Mouse (Mus musculus): ENCODE data around the gene Gm5294. TPM values are rescaled to one million over a fixed set of nuclear protein-coding genes. Genes with fewer than 3 reads are reported as not detected.
A peak's percentile ranks its signal among the peaks of the same experiment; 100 is the strongest.

The Gm5294 gene
- polyA plus RNA-seq (2015; fragmentation: Nextera tagmentation; extraction: Ambion mirVana), result not detected in 2 replicates

DNA sequence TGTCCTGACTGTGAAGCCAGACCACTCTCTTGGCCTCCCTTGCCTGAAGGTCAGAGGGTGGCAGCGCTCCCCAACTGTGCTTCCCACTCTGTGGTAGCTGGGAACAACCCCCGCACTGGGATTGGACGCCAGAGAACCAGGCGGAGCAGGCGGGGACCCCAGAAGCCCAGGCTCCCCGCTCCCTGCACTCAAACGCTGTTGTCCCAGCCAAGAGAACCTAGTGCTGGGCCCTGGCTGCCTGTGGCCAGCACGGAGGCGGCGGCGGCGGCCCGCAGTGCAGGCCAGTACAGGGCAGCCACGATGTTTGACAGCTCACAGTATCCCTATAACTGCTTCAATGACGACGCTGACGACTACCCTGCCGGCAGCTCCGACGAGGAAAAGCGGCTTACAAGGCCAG is at the start of gene Gm5294:
Gm5294 (plus strand) TSS at position 301 of the 400 bp plus-strand sequence.
- Histone ChIP-seq H3K4me3 (peak within 1 kb of the TSS; percentile 41), H3K36me3 (no peaks in the 10 kb centered on the region), H3K4me2 (peak within 1 kb of the TSS; percentile 71), H3K4me1 (replicated peaks) (peaks cover 16% of the 10 kb centered on the region), H3K27me3 (peaks cover 65% of the 10 kb centered on the region), H3K27ac (no peak within 1 kb of the TSS), H3K9ac (peak within 1 kb of the TSS; percentile 14), H3K9me3 (replicated peaks) (no peaks in the 10 kb centered on the region)
- WGBS, result 12% methylated on average over 21 of the region's 21 CpGs
- ATAC-seq (replicated peaks; ENCODE audit: insufficient number of reproducible peaks, insufficient read depth, low FRiP score, low read depth), result no peak

DNA sequence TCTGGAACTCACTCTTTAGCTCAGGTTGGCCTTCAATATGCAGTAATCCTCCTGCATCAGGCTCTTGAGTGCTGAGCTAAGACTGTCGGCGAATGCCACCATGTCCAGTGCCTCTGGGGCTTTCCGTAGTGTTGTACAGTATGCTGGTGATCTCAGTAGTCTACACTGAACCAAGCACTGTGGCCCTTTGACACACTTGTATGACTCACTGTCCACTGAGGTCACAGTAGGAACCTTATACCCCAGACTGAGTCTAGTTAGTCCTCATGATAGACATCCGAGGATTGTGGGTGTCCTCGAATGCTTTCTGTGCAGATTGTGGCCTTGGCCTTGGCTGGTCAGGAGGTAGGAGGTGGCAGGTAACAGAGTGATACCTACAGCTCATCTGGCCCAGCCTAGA is 44.8 kb upstream of the Gm5294 start:
- H3K27ac ChIP-seq, result no peak overlapping the region
- H3K4me2 ChIP-seq, result no peak overlapping the region
- no peaks in the 10 kb centered on the region for H3K9me3 ChIP-seq (replicated peaks)
- H3K4me1 ChIP-seq (replicated peaks), result peaks cover 9% of the 10 kb centered on the region
- no peaks in the 10 kb centered on the region for H3K36me3 ChIP-seq
- no peak overlapping the region for H3K9ac ChIP-seq
- no peak overlapping the region for H3K4me3 ChIP-seq
- WGBS, result 86% methylated on average over 5 of the region's 5 CpGs
- no peaks in the 10 kb centered on the region for H3K27me3 ChIP-seq
- ATAC-seq (replicated peaks; ENCODE audit: insufficient number of reproducible peaks, insufficient read depth, low FRiP score, low read depth), result no peak

DNA sequence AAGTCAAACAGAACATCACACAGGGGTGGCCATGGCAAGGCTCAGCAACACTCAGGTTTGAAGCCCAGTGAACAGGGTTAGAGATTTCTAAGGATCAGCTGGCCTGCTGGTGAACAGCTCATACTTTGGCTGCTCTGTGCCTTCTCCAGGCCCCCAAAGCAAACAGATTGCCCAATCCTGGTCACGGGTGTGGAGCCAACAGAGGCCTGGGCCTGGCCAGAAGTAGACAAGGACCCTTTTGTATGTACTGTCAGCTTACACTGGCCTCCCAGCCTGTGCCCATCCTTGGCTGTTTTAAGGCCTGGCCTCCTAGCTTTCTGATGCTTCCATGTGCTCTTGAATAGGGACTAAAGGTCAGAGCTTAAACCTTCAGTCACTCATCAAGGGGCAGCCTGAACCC is 43.5 kb upstream of the Gm5294 start:
- Histone ChIP-seq H3K36me3 (no peaks in the 10 kb centered on the region), H3K9ac (no peak overlapping the region), H3K27ac (no peak overlapping the region), H3K9me3 (replicated peaks) (no peaks in the 10 kb centered on the region), H3K27me3 (no peaks in the 10 kb centered on the region), H3K4me2 (no peak overlapping the region), H3K4me1 (replicated peaks) (peaks cover 9% of the 10 kb centered on the region), H3K4me3 (no peak overlapping the region)
- 70% methylated on average over 1 of the region's 1 CpGs for WGBS
- no peak for ATAC-seq (replicated peaks; ENCODE audit: insufficient number of reproducible peaks, insufficient read depth, low FRiP score, low read depth)

DNA sequence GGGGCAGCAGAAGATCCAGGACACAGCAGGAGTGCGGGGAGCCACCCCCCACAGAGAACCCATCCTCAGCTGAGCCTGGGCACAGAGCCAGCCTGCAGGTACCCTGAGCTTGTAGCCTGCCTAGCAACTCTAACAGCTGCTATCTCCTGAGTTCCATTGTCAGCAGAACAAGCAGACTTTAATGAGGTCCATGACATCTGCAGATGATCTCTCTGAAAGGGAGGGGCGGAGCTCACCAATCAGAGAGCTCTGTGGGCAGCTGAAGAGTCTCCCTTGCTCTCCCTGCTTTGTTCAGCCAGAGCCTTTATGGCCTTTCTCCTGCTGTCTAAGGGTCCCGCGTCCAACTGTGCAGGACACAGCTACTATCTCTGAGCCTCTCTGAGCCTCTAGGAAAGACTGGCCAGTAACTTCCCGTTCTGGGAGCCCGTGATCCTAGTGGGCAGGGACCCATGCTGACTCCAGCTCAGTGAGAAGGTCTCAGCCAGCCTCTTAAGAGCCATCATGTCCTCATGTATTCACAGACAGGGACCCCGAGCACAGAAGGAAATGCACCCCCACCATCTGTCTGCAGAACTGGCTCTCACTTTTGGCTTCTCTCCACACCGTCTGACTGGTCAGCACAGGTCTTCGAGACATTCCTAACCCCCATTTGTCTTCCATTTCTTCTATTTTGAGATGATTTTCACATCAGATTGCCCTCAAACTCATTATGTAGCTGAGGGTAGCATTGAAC is 41.0 kb upstream of the Gm5294 start:
- Histone ChIP-seq H3K4me2 (no peak overlapping the region), H3K27me3 (no peaks in the 10 kb centered on the region), H3K9ac (no peak overlapping the region), H3K27ac (no peak overlapping the region), H3K4me1 (replicated peaks) (peaks cover 15% of the 10 kb centered on the region), H3K4me3 (no peak overlapping the region), H3K9me3 (replicated peaks) (no peaks in the 10 kb centered on the region), H3K36me3 (no peaks in the 10 kb centered on the region)
- WGBS, result 53% methylated on average over 9 of the region's 9 CpGs
- ATAC-seq (replicated peaks; ENCODE audit: insufficient number of reproducible peaks, insufficient read depth, low FRiP score, low read depth), result 0 out of 2 replicates have a peak, but pooled peaks have one; percentile 23

DNA sequence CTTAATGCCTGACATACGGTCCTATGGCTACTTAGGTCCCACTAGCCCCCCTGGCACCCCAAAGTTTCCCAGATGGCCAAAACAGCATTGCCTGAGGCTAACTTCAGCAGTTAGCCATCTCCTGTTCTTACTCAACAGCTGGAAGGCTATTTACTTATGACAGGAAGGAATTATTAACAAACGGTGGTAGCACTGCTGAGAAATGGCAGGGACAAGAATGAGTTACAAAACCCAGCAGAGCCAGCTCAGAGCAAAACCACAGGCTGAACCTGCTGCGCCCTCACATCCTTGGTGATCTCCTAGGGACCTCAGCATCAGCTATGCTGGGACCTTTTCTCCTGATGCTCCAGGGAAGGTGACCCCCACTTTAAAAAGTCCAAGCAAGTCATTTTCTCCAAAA is 40.2 kb upstream of the Gm5294 start:
- H3K9ac ChIP-seq, result no peak overlapping the region
- no peak for ATAC-seq (replicated peaks; ENCODE audit: insufficient number of reproducible peaks, insufficient read depth, low FRiP score, low read depth)
- H3K36me3 ChIP-seq, result no peaks in the 10 kb centered on the region
- peaks cover 15% of the 10 kb centered on the region for H3K4me1 ChIP-seq (replicated peaks)
- H3K4me2 ChIP-seq, result no peak overlapping the region
- H3K9me3 ChIP-seq (replicated peaks), result no peaks in the 10 kb centered on the region
- H3K4me3 ChIP-seq, result no peak overlapping the region
- no peak overlapping the region for H3K27ac ChIP-seq
- WGBS, result 76% methylated on average over 3 of the region's 3 CpGs
- no peaks in the 10 kb centered on the region for H3K27me3 ChIP-seq

DNA sequence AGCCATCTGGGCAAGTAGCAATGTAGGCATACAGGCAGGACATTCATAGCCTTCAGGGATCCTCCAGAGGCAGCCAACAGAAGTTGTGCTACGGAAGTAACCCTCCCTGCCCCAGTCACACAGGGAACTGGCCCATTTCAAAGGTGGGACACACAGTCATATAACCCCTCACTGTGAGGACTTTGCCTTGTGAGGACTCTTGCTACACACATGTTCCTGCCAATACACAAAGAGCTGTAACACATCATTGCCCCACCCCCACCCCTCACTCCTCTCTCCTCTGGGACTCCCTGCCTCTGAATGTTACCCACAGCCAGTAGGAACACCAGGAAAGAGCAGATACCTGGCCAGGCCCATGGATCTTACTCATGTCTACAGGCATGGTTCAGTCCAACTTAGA is 37.2 kb upstream of the Gm5294 start:
- H3K4me1 ChIP-seq (replicated peaks), result peaks cover 15% of the 10 kb centered on the region
- no peaks in the 10 kb centered on the region for H3K9me3 ChIP-seq (replicated peaks)

DNA sequence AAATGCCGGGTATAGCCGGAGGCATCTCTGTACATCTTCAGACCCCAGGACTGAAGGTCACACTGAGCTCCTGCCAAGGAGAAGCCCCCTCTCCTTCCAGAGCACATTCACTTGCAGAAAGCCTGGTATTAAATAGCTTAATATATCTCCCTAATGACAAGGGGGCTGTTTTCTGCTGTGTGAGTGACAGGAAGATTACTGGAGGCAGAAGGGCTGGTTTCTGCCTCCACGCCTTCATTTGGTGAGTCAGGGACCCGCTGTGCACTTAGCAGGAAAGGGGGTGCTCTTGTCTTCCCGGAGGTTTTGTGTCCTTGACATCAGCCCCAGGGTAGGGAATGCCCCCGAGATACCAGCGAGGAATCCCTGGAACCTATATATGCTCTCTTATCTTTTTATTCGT is 36.7 kb upstream of the Gm5294 start:
- no peak overlapping the region for H3K4me2 ChIP-seq
- no peaks in the 10 kb centered on the region for H3K27me3 ChIP-seq
- ATAC-seq (replicated peaks; ENCODE audit: insufficient number of reproducible peaks, insufficient read depth, low FRiP score, low read depth), result no peak
- WGBS, result 46% methylated on average over 8 of the region's 8 CpGs
- H3K9ac ChIP-seq, result no peak overlapping the region
- H3K4me1 ChIP-seq (replicated peaks), result peaks cover 15% of the 10 kb centered on the region
- no peak overlapping the region for H3K27ac ChIP-seq
- no peaks in the 10 kb centered on the region for H3K36me3 ChIP-seq
- H3K9me3 ChIP-seq (replicated peaks), result no peaks in the 10 kb centered on the region
- H3K4me3 ChIP-seq, result no peak overlapping the region

More for the DNA sequence above, 37.2 kb upstream of the Gm5294 start:
- Histone ChIP-seq H3K36me3 (no peaks in the 10 kb centered on the region), H3K9ac (no peak overlapping the region), H3K27ac (no peak overlapping the region), H3K4me3 (no peak overlapping the region), H3K4me2 (no peak overlapping the region), H3K27me3 (no peaks in the 10 kb centered on the region)
- WGBS, result 96% methylated on average over 1 of the region's 1 CpGs
- ATAC-seq (replicated peaks; ENCODE audit: insufficient number of reproducible peaks, insufficient read depth, low FRiP score, low read depth), result no peak

DNA sequence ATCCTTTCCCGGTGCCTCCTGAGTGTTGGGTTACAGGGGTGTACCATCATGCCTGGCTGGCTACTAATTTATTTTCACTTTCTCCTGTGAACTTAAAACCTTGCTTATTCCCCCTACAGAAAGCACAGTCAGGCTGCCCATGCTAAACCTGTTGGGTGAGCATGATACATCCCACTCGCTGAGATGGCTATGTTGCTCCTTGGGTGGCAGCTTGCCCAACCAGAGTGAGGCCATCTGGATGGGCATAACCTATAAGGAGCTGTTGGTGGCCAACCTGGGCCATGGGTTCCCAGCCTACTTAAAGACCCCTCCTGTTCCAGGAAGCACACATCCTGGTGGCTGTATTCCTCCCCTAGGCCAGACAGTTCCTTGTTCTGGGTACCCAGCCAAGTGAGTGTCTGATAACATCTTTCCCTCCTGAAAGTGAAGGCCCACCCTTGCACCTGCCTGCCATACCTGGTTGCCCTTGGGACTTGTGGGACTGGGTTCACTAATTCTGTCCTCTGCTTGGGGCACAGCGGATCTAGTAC is 33.8 kb upstream of the Gm5294 start:
- H3K9ac ChIP-seq, result no peak overlapping the region
- no peak overlapping the region for H3K4me2 ChIP-seq
- WGBS, result 83% methylated on average over 3 of the region's 3 CpGs
- ATAC-seq (replicated peaks; ENCODE audit: insufficient number of reproducible peaks, insufficient read depth, low FRiP score, low read depth), result no peak
- H3K9me3 ChIP-seq (replicated peaks), result no peaks in the 10 kb centered on the region
- H3K4me3 ChIP-seq, result no peak overlapping the region
- no peak overlapping the region for H3K27ac ChIP-seq
- H3K27me3 ChIP-seq, result no peaks in the 10 kb centered on the region
- H3K4me1 ChIP-seq (replicated peaks), result peaks cover 14% of the 10 kb centered on the region
- no peaks in the 10 kb centered on the region for H3K36me3 ChIP-seq

DNA sequence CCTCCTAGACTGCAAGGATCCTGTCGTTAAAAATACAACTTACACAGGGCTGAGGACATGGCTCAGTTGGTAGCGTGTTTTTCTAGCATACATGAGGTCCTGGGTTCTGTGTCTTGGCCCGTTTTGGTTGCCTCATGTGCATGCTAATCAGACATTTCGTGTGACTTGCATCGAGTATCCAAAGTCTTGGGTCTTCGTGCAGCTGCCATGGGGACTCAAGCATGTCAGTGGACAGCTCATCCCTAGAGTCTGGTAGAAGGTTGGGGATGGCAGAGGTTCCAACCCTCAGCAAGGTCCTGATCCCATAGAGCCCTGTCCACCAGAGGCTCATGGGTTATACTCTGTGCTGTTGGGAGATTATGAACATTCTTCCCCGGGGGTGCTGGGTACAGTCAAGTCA is 32.2 kb upstream of the Gm5294 start:
- Histone ChIP-seq H3K9ac (no peak overlapping the region), H3K4me3 (no peak overlapping the region), H3K27ac (no peak overlapping the region), H3K4me1 (replicated peaks) (peaks cover 14% of the 10 kb centered on the region), H3K4me2 (no peak overlapping the region), H3K9me3 (replicated peaks) (no peaks in the 10 kb centered on the region), H3K36me3 (no peaks in the 10 kb centered on the region), H3K27me3 (no peaks in the 10 kb centered on the region)
- WGBS, result 82% methylated on average over 7 of the region's 7 CpGs
- ATAC-seq (replicated peaks; ENCODE audit: insufficient number of reproducible peaks, insufficient read depth, low FRiP score, low read depth), result no peak

DNA sequence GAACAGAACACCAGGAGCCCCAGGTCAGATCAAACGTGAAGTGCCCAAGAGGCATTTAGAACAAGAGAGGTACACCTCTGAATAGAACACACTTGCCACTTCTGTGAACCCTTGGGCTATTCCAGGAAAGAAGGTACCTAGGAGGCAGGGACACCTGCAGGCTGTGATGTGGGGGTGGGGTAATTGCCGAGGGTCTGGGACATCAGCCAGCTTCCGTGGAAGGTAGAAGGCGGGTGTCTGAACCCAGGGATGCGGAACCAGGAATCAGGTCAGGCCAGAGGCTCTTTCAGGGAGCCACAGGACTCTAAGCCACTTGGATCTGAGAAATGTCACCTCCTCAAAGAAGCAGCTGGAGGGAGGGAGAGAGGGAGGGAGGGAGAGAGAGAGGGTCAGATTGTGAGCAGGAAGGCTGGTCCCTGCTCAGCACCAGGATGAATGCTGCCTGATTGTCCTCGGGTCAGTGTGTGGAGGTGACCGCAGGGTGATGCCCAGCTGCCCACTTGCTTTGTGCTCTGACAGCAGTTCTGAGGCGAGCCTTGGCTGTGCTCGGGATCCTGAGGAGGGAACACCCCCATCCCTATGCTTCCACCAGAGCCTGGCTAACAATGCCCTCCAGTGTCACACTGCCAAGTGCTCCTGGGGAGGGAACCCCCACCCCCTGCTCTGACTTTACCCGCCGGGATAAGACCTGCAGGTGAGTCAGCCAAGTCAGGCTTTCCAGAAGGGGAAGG is 31.2 kb upstream of the Gm5294 start:
- Histone ChIP-seq H3K27ac (no peak overlapping the region), H3K27me3 (no peaks in the 10 kb centered on the region), H3K4me3 (no peak overlapping the region), H3K9ac (no peak overlapping the region), H3K9me3 (replicated peaks) (no peaks in the 10 kb centered on the region), H3K36me3 (no peaks in the 10 kb centered on the region), H3K4me2 (no peak overlapping the region), H3K4me1 (replicated peaks) (peaks cover 9% of the 10 kb centered on the region)
- 50% methylated on average over 11 of the region's 11 CpGs for WGBS
- no peak for ATAC-seq (replicated peaks; ENCODE audit: insufficient number of reproducible peaks, insufficient read depth, low FRiP score, low read depth)

DNA sequence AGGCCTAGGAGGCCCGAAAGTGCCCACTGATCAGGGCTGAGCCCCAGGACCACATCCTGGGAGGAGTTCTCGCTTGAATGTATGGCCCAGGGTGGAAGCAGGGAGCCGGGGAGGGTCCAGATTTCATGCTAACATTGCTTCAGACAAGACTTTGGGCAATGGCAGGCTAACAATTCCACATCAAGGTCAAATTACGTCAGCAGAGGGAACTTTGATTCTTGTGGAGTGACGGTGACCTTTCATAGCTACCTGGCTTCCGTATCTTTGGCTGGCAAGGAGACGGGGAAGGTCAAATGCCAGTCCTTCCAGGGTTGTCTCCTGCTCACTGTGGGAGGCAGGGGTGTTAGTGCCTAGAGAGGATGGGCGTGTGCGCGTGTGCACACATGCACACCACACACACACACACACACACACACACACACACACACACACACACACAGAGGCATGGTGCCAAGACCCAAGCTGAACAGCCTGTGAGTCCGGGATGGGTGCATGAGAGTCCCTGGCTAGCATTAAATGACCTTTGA is 28.9 kb upstream of the Gm5294 start:
- WGBS, result 83% methylated on average over 11 of the region's 11 CpGs

More for the DNA sequence above, 28.9 kb upstream of the Gm5294 start:
- H3K9me3 ChIP-seq (replicated peaks), result no peaks in the 10 kb centered on the region
- H3K27me3 ChIP-seq, result no peaks in the 10 kb centered on the region
- H3K4me1 ChIP-seq (replicated peaks), result peaks cover 8% of the 10 kb centered on the region; the same call in 1 of the 2 replicates
- no peak for ATAC-seq (replicated peaks; ENCODE audit: insufficient number of reproducible peaks, insufficient read depth, low FRiP score, low read depth)
- no peaks in the 10 kb centered on the region for H3K36me3 ChIP-seq
- H3K4me3 ChIP-seq, result no peak overlapping the region
- H3K27ac ChIP-seq, result no peak overlapping the region
- H3K4me2 ChIP-seq, result no peak overlapping the region
- H3K9ac ChIP-seq, result no peak overlapping the region

All from heart, embryonic 15.5 days (tissue).